Comparison of ENCODE assay signal across 8 mouse cellular contexts in genomic region chr5:64812124-64812982, GRCm38 (mm10). TPM values are rescaled to one million over a fixed set of nuclear protein-coding genes. Genes with fewer than 3 reads are reported as not detected.
DNase-seq lines count a peak whose midpoint lies in the region; ATAC-seq and TF ChIP-seq lines count a peak whose summit lies in the region.

No protein-coding gene starts in this region.

- peak overlapping the region; percentile 20 to 46 (median 25) for H3K4me3 ChIP-seq in CH12.LX (replicated peaks in 1 of 3; ENCODE audit: low read depth in 2 of 3, low read length in 2 of 3, poor library complexity in 1 of 3)
- no peak overlapping the region for H3K4me3 ChIP-seq in forebrain, embryonic 14.5 days (ENCODE audit: low read depth, low read length)
- peak overlapping the region; percentile 43 for H3K4me3 ChIP-seq in hindbrain, embryonic 10.5 days
- H3K4me3 ChIP-seq in limb, embryonic 13.5 days, result 0 out of 2 replicates have a peak overlapping the region, but pooled peaks have one; percentile 0
- no peak overlapping the region for H3K4me3 ChIP-seq in midbrain, embryonic 14.5 days (replicated peaks; ENCODE audit: low read depth, low read length)

- in situ Hi-C loops in CH12.LX (cut with MboI; ENCODE audit: low pct_ligation_motif_present, low pct_unique_long_range_greater_than_20kb, low sequenced_read_pairs), result loop anchor here (5.0 kb wide), 2 partner anchors 305 to 425 kb away; no protein-coding TSS in a partner anchor

- ATAC-seq in forebrain, embryonic 14.5 days, result no peak
- ATAC-seq in limb, embryonic 13.5 days (ENCODE audit: low FRiP score, low read depth), result 0 out of 2 replicates have a peak, but pooled peaks have one; percentile 10
- no peak for ATAC-seq in midbrain, embryonic 14.5 days (ENCODE audit: low FRiP score, low TSS enrichment)

- no peaks in the 10 kb centered on the region for H3K27me3 ChIP-seq in CH12.LX (replicated peaks)
- no peaks in the 10 kb centered on the region for H3K27me3 ChIP-seq in forebrain, embryonic 14.5 days (replicated peaks; ENCODE audit: control insufficient read depth, insufficient read depth, low read length)
- H3K27me3 ChIP-seq in hindbrain, embryonic 10.5 days (ENCODE audit: insufficient read depth, poor library complexity, severe bottlenecking), result no peaks in the 10 kb centered on the region
- no peaks in the 10 kb centered on the region for H3K27me3 ChIP-seq in limb, embryonic 13.5 days
- no peaks in the 10 kb centered on the region for H3K27me3 ChIP-seq in midbrain, embryonic 14.5 days (ENCODE audit: control insufficient read depth, insufficient read depth, low read length)
- H3K27me3 ChIP-seq in splenic B cell, adult 2 months (ENCODE audit: control insufficient read depth, insufficient read depth, low read length, poor library complexity, severe bottlenecking), result no peaks in the 10 kb centered on the region

- peak; percentile 68 for DNase-seq in CH12.LX (ENCODE audit: extremely low read depth)
- peak; percentile 94 for DNase-seq in adrenal gland, postnatal 14 days
- peak; percentile 25 for DNase-seq in forebrain, embryonic 14.5 days (ENCODE audit: low spot score)
- no peak for DNase-seq in hindbrain, embryonic 10.5 days (ENCODE audit: low spot score)
- no peak for DNase-seq in midbrain, embryonic 14.5 days
- peak; percentile 77 for DNase-seq in splenic B cell, adult 2 months (ENCODE audit: low read depth, low spot score)
- no peak for DNase-seq in cerebellum, postnatal 4 days (ENCODE audit: low spot score in 2 of 2)

- no peak; the same call in none of the 2 replicates for TF ChIP-seq RAD21 in CH12.LX (IDR thresholded peaks at IDR 0.05; ENCODE audit: low read depth, low read length)

- no peak for TF ChIP-seq CTCF in CH12.LX (conservative IDR thresholded peaks at IDR 0.05 in 1 of 2, IDR thresholded peaks at IDR 0.05 in 1 of 2; ENCODE audit: low read depth in 2 of 2, low read length in 2 of 2)

- peaks cover 0 to 2% of the 10 kb centered on the region in 2 experiments for H3K36me3 ChIP-seq in CH12.LX (replicated peaks in 1 of 2; ENCODE audit: control insufficient read depth in 1 of 2, insufficient read depth in 1 of 2, low read length in 1 of 2)
- H3K36me3 ChIP-seq in forebrain, embryonic 14.5 days (ENCODE audit: control insufficient read depth, insufficient read depth, low read length), result no peaks in the 10 kb centered on the region
- peaks cover 40% of the 10 kb centered on the region for H3K36me3 ChIP-seq in hindbrain, embryonic 10.5 days
- peaks cover 10% of the 10 kb centered on the region for H3K36me3 ChIP-seq in limb, embryonic 13.5 days
- no peaks in the 10 kb centered on the region for H3K36me3 ChIP-seq in midbrain, embryonic 14.5 days (ENCODE audit: control insufficient read depth, insufficient read depth, low read length)
- H3K36me3 ChIP-seq in splenic B cell, adult 2 months (ENCODE audit: control insufficient read depth, insufficient read depth, low read length, poor library complexity, severe bottlenecking), result peaks cover 4% of the 10 kb centered on the region; the same call in 1 of the 2 replicates

- H3K27ac ChIP-seq in CH12.LX (ENCODE audit: insufficient read depth, low read depth), result no peak overlapping the region; the same call in 1 of the 2 replicates
- H3K27ac ChIP-seq in forebrain, embryonic 14.5 days (ENCODE audit: low read depth, low read length), result peak overlapping the region; percentile 88
- peak overlapping the region; percentile 93 for H3K27ac ChIP-seq in hindbrain, embryonic 10.5 days
- peak overlapping the region; percentile 70 for H3K27ac ChIP-seq in limb, embryonic 13.5 days
- peak overlapping the region; percentile 67; the same call in 1 of the 2 replicates for H3K27ac ChIP-seq in midbrain, embryonic 14.5 days (replicated peaks; ENCODE audit: low read depth, low read length)

- no peak for TF ChIP-seq POLR2A in CH12.LX (IDR thresholded peaks at IDR 0.05; ENCODE audit: low read depth, low read length)

- dilution Hi-C loops in CH12.LX (cut with MboI; ENCODE audit: extremely low pct_ligation_motif_present, extremely low pct_unique_long_range_greater_than_20kb, low sequenced_read_pairs), result no loop called here

- no peaks in the 10 kb centered on the region for H3K79me2 ChIP-seq in CH12.LX (replicated peaks; ENCODE audit: control insufficient read depth, extremely low read depth, insufficient read depth, poor library complexity, severe bottlenecking)

- H3K4me1 ChIP-seq in CH12.LX (ENCODE audit: control insufficient read depth in 1 of 2, insufficient read depth in 2 of 2), result peaks cover 6 to 37% of the 10 kb centered on the region in 2 experiments; a peak in 2 of 4 replicates
- peaks cover 27% of the 10 kb centered on the region for H3K4me1 ChIP-seq in forebrain, embryonic 14.5 days (ENCODE audit: control insufficient read depth, insufficient read depth, low read length)
- H3K4me1 ChIP-seq in hindbrain, embryonic 10.5 days (replicated peaks), result peaks cover 66% of the 10 kb centered on the region
- peaks cover 83% of the 10 kb centered on the region for H3K4me1 ChIP-seq in limb, embryonic 13.5 days
- H3K4me1 ChIP-seq in midbrain, embryonic 14.5 days (ENCODE audit: control insufficient read depth, insufficient read depth, low read length), result peaks cover 19% of the 10 kb centered on the region

- H3K9ac ChIP-seq in CH12.LX (ENCODE audit: insufficient read depth, low read depth), result peak overlapping the region; percentile 10
- peak overlapping the region; percentile 2; the same call in 1 of the 2 replicates for H3K9ac ChIP-seq in forebrain, embryonic 14.5 days (ENCODE audit: low read length)
- peak overlapping the region; percentile 53 for H3K9ac ChIP-seq in limb, embryonic 13.5 days
- no peak overlapping the region for H3K9ac ChIP-seq in midbrain, embryonic 14.5 days (replicated peaks; ENCODE audit: low read length)

- 11% methylated on average over 22 of the region's 22 CpGs for WGBS in forebrain, embryonic 14.5 days
- WGBS in hindbrain, embryonic 10.5 days, result 17% methylated on average over 22 of the region's 22 CpGs
- WGBS in limb, embryonic 13.5 days, result 29% methylated on average over 22 of the region's 22 CpGs
- 15% methylated on average over 22 of the region's 22 CpGs for WGBS in midbrain, embryonic 14.5 days

- H3K9me3 ChIP-seq in CH12.LX (replicated peaks; ENCODE audit: low read length), result no peaks in the 10 kb centered on the region
- no peaks in the 10 kb centered on the region for H3K9me3 ChIP-seq in forebrain, embryonic 14.5 days (replicated peaks; ENCODE audit: control insufficient read depth, low read length)
- no peaks in the 10 kb centered on the region for H3K9me3 ChIP-seq in hindbrain, embryonic 10.5 days
- no peaks in the 10 kb centered on the region for H3K9me3 ChIP-seq in limb, embryonic 13.5 days
- no peaks in the 10 kb centered on the region for H3K9me3 ChIP-seq in midbrain, embryonic 14.5 days (ENCODE audit: control insufficient read depth, low read length)

- TF ChIP-seq EP300 in CH12.LX (IDR thresholded peaks at IDR 0.05; ENCODE audit: low read length), result peak; percentile 56

- peak overlapping the region; percentile 94 for H3K4me2 ChIP-seq in CH12.LX (ENCODE audit: insufficient read depth, low read depth, poor library complexity, severe bottlenecking)
- peak overlapping the region; percentile 34 for H3K4me2 ChIP-seq in forebrain, embryonic 14.5 days (ENCODE audit: low read length)
- peak overlapping the region; percentile 51 for H3K4me2 ChIP-seq in limb, embryonic 13.5 days (replicated peaks)
- peak overlapping the region; percentile 38 for H3K4me2 ChIP-seq in midbrain, embryonic 14.5 days (ENCODE audit: low read length)

TF ChIP-seq in CH12.LX, 34 proteins besides CTCF, POLR2A, EP300 and RAD21:
- TF ChIP-seq ELF1 (IDR thresholded peaks at IDR 0.05; ENCODE audit: low read depth, low read length) (peak; percentile 48; the same call in 1 of the 2 replicates), MAX (IDR thresholded peaks at IDR 0.05; ENCODE audit: low read length) (no peak), MXI1 (IDR thresholded peaks at IDR 0.05; ENCODE audit: low read depth, low read length) (peak; percentile 33; the same call in 1 of the 2 replicates), ZMIZ1 (IDR thresholded peaks at IDR 0.05; ENCODE audit: low read depth, low read length) (no peak), TCF12 (IDR thresholded peaks at IDR 0.05; ENCODE audit: low read depth, low read length) (peak; percentile 43; the same call in 1 of the 2 replicates), BHLHE40 (IDR thresholded peaks at IDR 0.05; ENCODE audit: low read depth, low read length) (peak; percentile 11; the same call in 1 of the 2 replicates), SMC3 (IDR thresholded peaks at IDR 0.05; ENCODE audit: low read depth, low read length) (peak; percentile 21)

RNA-seq across cellular contexts. Expression of gene Klf3, which starts 9.2 kb away (rescaled TPM):
- total RNA-seq in CH12.LX (2012; rRNA removed), result 0.17 and 0.64 TPM in 2 replicates
- total RNA-seq in CH12.LX (2014; rRNA removed), result 0.40 and 0.47 TPM in 2 replicates
- polyA plus RNA-seq in CH12.LX (2012; ENCODE audit: insufficient read length, low read depth), result 3.3 and 4.4 TPM in 2 replicates
- total RNA-seq in adrenal gland, postnatal 14 days (2021), result 73.5 and 74.1 TPM in 2 replicates
- 19.3 and 24.3 TPM in 2 replicates for polyA plus RNA-seq in forebrain, embryonic 14.5 days (2014; fragmentation: Nextera tagmentation; extraction: Ambion mirVana)
- 57.1 and 58.7 TPM in 2 replicates for polyA plus RNA-seq in hindbrain, embryonic 10.5 days (2016; fragmentation: Nextera tagmentation; extraction: Ambion mirVana)
- 44.9 and 46.1 TPM in 2 replicates for polyA plus RNA-seq in limb, embryonic 13.5 days (2015; fragmentation: Nextera tagmentation; extraction: Ambion mirVana)
- 19.2 and 25.3 TPM in 2 replicates for polyA plus RNA-seq in midbrain, embryonic 14.5 days (2014; fragmentation: Nextera tagmentation; extraction: Ambion mirVana)

Comparison
In these comparisons a context has a peak if more than half of its experiments do, and no peak if none do; other contexts are left out.
1. DNase-seq: peak in CH12.LX (single experiment), adrenal gland, postnatal 14 days (single experiment), forebrain, embryonic 14.5 days (single experiment) and splenic B cell, adult 2 months (single experiment); none in hindbrain, embryonic 10.5 days (single experiment), midbrain, embryonic 14.5 days (single experiment) and cerebellum, postnatal 4 days (0 of 2).
2. H3K4me2 ChIP-seq: peak in every context shown above with its lines; median percentile 94 in CH12.LX; 51 in limb, embryonic 13.5 days; 38 in midbrain, embryonic 14.5 days; 34 in forebrain, embryonic 14.5 days.
3. H3K4me3 ChIP-seq: peak in CH12.LX (3 of 3), hindbrain, embryonic 10.5 days (single experiment) and limb, embryonic 13.5 days (single experiment); none in forebrain, embryonic 14.5 days (single experiment) and midbrain, embryonic 14.5 days (single experiment).